Mouse (Mus musculus) cerebellum, adult 2 months (tissue): ENCODE measurements around the gene Larp1b. TPM values are rescaled to one million over a fixed set of nuclear protein-coding genes. Genes with fewer than 3 reads are reported as not detected.

ENCODE experiments used
- DNase-seq, 2 experiments: peaks; one replicate each; pipeline ENCODE4 v3.0.0; 2021
- H3K27ac ChIP-seq: fragments of 200-500 bp; 2 replicates; pipeline ENCODE4 v1.5.1; 2012; ENCODE audit warnings: low read length, control low read depth, inconsistent platforms; ENCODE audit not compliant: insufficient read depth
- H3K27me3 ChIP-seq: fragments of 200-500 bp; 2 replicates; pipeline ENCODE4 v1.6.1; 2012; ENCODE audit warnings: inconsistent platforms, mild to moderate bottlenecking, low read length, moderate library complexity; ENCODE audit not compliant: control insufficient read depth, insufficient read depth
- H3K4me1 ChIP-seq: fragments of 200-500 bp; 2 replicates; pipeline ENCODE4 v1.6.1; 2011; ENCODE audit warnings: low read length; ENCODE audit not compliant: control insufficient read depth, insufficient read depth
- H3K4me3 ChIP-seq: fragments of 200-500 bp; replicated peaks from 2 replicates; pipeline ENCODE3; 2011; ENCODE audit warnings: mild to moderate bottlenecking, low read depth, low read length, control low read depth; ENCODE audit not compliant: insufficient read depth
- CTCF ChIP-seq: fragments of 200-500 bp; IDR thresholded peaks from 2 replicates; pipeline ENCODE4 v1.5.1; 2011; ENCODE audit warnings: low read depth, mild to moderate bottlenecking, control low read depth, low read length, moderate library complexity, borderline replicate concordance; ENCODE audit not compliant: insufficient read depth
- POLR2A ChIP-seq: fragments of 200-500 bp; IDR thresholded peaks from 2 replicates; pipeline ENCODE4 v1.6.1; 2011; ENCODE audit warnings: low read length, control low read depth, borderline replicate concordance; ENCODE audit not compliant: insufficient read depth
- WGBS: fragments of 180-500 bp; shearing (Covaris S2); methylation state at CpG from one replicate; pipeline ENCODE4 v1.1.7; 2018; 5-methylcytosine and 5-hydroxymethylcytosine counted together
- polyA plus RNA-seq: library from polyadenylated mRNA; depleted of rRNA; stranded (reverse); fragments of >200 nt; gene quantifications from 2 replicates; pipeline ENCODE4 v1.2.3, GENCODE M21; 2012

Gene Larp1b
- polyA plus RNA-seq, 1 experiment, result 20.4 TPM

DNA sequence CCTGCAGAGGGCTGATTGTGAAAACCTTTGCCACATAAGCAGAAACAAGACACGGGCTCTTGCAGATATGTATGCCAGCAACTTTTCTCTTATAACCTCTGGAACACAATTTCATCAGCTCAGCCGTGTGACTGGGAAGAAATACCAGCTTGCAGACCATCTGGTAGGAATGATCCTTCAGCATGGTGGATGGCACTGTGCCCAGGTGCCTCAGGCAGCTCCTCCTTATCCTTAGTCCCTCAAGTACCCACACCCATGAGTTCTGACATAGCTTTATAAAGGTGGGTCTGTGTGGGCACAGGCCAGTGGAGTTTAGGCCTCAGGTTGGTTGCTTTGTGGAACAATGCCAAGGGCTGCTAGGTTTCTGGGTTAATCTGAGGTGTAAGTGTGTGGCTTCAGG is 108.8 kb downstream of the Larp1b start:
- H3K27me3 ChIP-seq, result no peaks in the 10 kb centered on the region
- no peak for TF ChIP-seq POLR2A
- TF ChIP-seq CTCF, result no peak
- H3K27ac ChIP-seq, result no peak overlapping the region
- no peak overlapping the region for H3K4me3 ChIP-seq
- 6% methylated on average over 2 of the region's 2 CpGs for WGBS
- H3K4me1 ChIP-seq, result peaks cover 6% of the 10 kb centered on the region; the same call in 1 of the 2 replicates
- peak; percentile 65 to 66 for DNase-seq

DNA sequence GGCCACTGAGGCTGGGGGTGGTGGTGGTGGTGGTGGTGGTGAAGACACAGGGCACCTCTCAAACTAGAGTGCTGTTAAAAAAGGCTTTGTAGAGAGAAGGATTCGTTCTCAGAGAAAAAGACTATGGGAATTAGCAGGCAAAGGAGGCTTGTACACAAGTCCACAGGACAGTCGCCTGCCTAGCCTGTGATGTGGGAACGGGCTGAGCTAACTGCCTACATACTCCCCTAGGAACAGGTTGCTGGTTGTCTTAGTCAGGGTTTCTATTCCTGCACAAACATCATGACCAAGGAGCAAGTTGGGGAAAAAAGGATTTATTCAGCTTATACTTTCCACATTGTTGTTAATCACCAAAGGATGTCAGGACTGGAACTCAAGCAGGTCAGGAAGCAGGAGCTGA is 109.6 kb downstream of the Larp1b start:
- Histone ChIP-seq H3K27ac (no peak overlapping the region), H3K4me3 (no peak overlapping the region), H3K27me3 (no peaks in the 10 kb centered on the region), H3K4me1 (peaks cover 6% of the 10 kb centered on the region; the same call in 1 of the 2 replicates)
- DNase-seq, result no peak
- 98% methylated on average over 3 of the region's 3 CpGs for WGBS
- TF ChIP-seq POLR2A, result no peak
- TF ChIP-seq CTCF, result no peak

DNA sequence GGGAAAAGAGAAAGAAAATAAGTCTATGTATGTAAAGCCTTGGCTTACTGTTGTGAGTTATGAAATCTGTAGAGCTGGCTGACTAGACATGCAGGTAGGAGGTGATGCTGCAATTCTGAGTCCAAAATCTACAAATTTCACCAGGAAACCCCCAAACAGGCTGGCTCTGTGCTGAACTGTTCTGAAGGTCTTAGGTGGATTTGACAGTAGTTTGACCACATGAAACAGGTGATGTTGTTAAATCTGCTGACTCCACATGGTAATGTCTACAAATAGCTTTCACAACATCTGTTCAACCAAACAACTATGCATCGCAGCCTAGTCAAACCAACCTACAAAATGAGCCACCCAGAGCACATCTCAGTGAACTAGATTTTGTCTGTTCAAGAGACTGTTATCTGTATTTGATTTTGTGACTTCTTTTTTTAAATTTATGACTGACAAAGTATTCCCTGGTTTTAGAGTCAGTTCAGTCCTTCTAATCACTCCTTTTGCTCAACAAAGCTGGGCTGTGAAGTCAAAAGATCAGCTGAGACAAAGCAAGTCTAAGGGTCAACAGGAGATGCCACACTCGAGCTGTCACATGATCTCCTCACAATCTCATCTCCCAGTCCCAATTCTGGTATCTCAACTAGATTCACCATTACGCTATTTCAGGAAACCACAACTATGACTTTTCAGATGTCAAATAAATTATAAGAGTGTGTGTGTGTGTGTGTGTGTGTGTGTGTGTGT is 112.4 kb downstream of the Larp1b start:
- DNase-seq, result no peak
- Histone ChIP-seq H3K4me3 (no peak overlapping the region), H3K4me1 (peaks cover 6% of the 10 kb centered on the region; the same call in 1 of the 2 replicates), H3K27me3 (no peaks in the 10 kb centered on the region), H3K27ac (no peak overlapping the region)
- WGBS, result 88% methylated on average over 3 of the region's 3 CpGs
- no peak for TF ChIP-seq CTCF
- no peak for TF ChIP-seq POLR2A

GRCm38 (mm10) chr3:41062758-41063157 is 113.1 kb downstream of the Larp1b start:
- TF ChIP-seq POLR2A, result no peak
- TF ChIP-seq CTCF, result no peak
- Histone ChIP-seq H3K27me3 (no peaks in the 10 kb centered on the region), H3K4me1 (peaks cover 6% of the 10 kb centered on the region; the same call in 1 of the 2 replicates), H3K27ac (no peak overlapping the region), H3K4me3 (no peak overlapping the region)
- WGBS, result 87% methylated on average over 2 of the region's 2 CpGs
- DNase-seq, result no peak

DNA sequence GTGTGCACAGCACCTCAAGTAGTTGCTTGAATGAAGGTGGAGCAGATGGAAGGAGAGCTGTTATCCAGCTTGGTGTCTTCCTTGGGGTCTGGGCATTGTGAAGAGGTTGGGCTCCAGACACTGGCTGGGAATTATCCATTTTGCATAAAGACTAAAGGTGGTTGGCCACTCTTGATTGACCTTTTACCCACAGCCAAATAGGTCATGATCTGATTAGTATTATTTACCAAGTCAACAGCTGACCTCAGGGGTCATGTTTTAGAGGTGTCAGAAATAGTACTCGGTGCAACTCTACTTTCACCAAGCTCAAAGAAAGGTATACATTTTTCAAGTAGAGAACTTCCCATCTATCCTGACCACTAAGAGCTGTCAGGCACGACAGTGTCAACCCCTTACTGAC is 115.7 kb downstream of the Larp1b start:
- Histone ChIP-seq H3K4me1 (no peaks in the 10 kb centered on the region), H3K27ac (no peak overlapping the region), H3K4me3 (no peak overlapping the region), H3K27me3 (no peaks in the 10 kb centered on the region)
- no peak for TF ChIP-seq POLR2A
- TF ChIP-seq CTCF, result no peak
- DNase-seq, result no peak
- WGBS, result 87% methylated on average over 2 of the region's 2 CpGs

DNA sequence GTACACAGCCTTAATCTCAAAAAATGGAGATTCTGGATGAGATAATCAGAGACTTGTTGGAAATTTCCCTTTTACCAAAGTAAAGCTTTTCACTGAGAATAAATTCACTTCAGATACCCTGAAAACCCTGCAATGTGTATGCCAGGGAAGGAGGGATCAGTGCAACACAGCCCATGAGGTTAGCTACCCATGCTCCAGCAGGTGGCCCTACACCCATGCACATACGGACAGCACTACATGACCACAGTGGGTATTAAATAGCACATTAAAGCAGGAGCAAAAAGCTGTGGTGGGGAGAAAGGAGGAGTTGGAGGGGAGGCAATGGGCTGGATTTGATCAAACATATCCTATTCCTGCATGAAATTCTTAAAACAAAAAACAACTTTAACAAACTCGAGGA is 120.9 kb downstream of the Larp1b start:
- peak in 1 of 2 experiments; percentile 17 for DNase-seq
- no peak for TF ChIP-seq POLR2A
- peak; percentile 48; the same call in 1 of the 2 replicates for TF ChIP-seq CTCF
- WGBS, result 40% methylated on average over 2 of the region's 2 CpGs
- H3K4me1 ChIP-seq, result peaks cover 4% of the 10 kb centered on the region; the same call in 1 of the 2 replicates
- no peak overlapping the region for H3K4me3 ChIP-seq
- no peak overlapping the region for H3K27ac ChIP-seq
- H3K27me3 ChIP-seq, result no peaks in the 10 kb centered on the region

DNA sequence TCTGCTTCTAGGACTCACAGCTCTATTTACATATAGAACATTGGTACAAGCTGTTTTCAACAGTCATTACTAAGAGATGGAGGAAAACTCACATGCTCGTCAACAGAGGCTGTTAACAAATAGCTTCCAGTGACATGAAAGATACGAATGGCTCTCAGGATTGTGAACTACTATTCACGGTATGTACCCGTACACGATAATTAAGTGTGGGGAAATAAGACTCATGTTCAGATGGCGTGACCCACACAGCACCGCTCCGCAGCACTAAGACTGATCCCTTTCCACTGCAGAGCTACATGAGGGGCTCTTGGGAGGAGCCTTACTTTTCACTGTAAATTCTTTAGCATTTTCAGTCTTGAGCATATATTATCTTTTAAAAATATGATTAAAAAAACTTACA is 125.7 kb downstream of the Larp1b start:
- WGBS, result 85% methylated on average over 8 of the region's 8 CpGs
- Histone ChIP-seq H3K4me1 (peaks cover 3% of the 10 kb centered on the region; the same call in 1 of the 2 replicates), H3K27ac (no peak overlapping the region), H3K27me3 (no peaks in the 10 kb centered on the region), H3K4me3 (no peak overlapping the region)
- TF ChIP-seq POLR2A (no peak), CTCF (no peak)
- DNase-seq, result no peak

DNA sequence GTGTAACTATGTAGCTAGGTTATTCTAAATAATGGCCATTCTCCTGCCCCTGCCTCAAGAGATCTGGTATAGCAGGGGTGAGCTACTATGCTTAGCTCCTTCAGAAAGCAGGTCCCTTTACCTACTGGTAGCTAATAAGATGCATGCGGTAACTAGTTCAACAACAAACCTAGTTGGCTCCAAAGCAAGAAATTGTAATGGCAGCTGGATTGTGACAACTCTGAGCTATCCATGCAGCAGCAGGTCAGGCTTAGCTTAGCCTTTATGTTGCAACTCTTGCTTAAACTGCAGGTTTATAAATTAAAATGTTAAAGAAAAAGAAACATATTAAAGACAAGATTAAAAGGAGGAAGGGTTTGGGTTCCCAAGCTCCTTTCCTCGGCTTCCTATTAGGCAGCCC is 129.0 kb downstream of the Larp1b start:
- Histone ChIP-seq H3K4me1 (no peaks in the 10 kb centered on the region; the same call in 1 of the 2 replicates), H3K27ac (no peak overlapping the region), H3K27me3 (no peaks in the 10 kb centered on the region), H3K4me3 (no peak overlapping the region)
- 94% methylated on average over 2 of the region's 2 CpGs for WGBS
- TF ChIP-seq POLR2A (no peak), CTCF (no peak)
- no peak for DNase-seq
